Mouse (Mus musculus) ES-E14 (cell line): ENCODE results near the gene Alk. TPM values are rescaled to one million over a fixed set of nuclear protein-coding genes. Genes with fewer than 3 reads are reported as not detected.

Source experiments
- DNase-seq: peaks from one replicate; pipeline ENCODE4 v3.0.0-alpha.2; 2013; ENCODE audit warnings: low read depth, low spot score
- H3K27ac ChIP-seq: 2 replicates; pipeline ENCODE4 v1.5.1; 2012; ENCODE audit warnings: low read depth, mild to moderate bottlenecking, low read length, moderate library complexity, mixed read lengths; ENCODE audit not compliant: poor library complexity, insufficient read depth, severe bottlenecking
- H3K36me3 ChIP-seq: 2 replicates; pipeline ENCODE4 v1.6.1; 2012; ENCODE audit warnings: mild to moderate bottlenecking, low read length, moderate library complexity, mixed read lengths; ENCODE audit not compliant: control insufficient read depth, poor library complexity, insufficient read depth, severe bottlenecking
- H3K4me1 ChIP-seq, 2 experiments: fragments of 150-350 bp in 1 of 2; sonication (generic) in 1 of 2; 2 replicates each; pipeline ENCODE4 v1.6.1; 2012; ENCODE audit warnings: low read length in 2 of 2, mild to moderate bottlenecking in 1 of 2, mixed read lengths in 1 of 2; ENCODE audit not compliant: control insufficient read depth in 2 of 2, insufficient read depth in 2 of 2, poor library complexity in 1 of 2
- H3K4me3 ChIP-seq, 2 experiments: fragments of 150-350 bp in 1 of 2; sonication (generic) in 1 of 2; 2 replicates each; pipeline ENCODE4 v1.5.1; 2012; ENCODE audit warnings: low read length in 2 of 2, low read depth in 1 of 2, mild to moderate bottlenecking in 1 of 2, mixed read lengths in 1 of 2; ENCODE audit not compliant: insufficient read depth in 1 of 2, poor library complexity in 1 of 2, severe bottlenecking in 1 of 2
- H3K9ac ChIP-seq: 2 replicates; pipeline ENCODE4 v1.6.1; 2012; ENCODE audit warnings: low read depth, mild to moderate bottlenecking, low read length, mixed read lengths; ENCODE audit not compliant: poor library complexity, insufficient read depth, severe bottlenecking
- H3K9me3 ChIP-seq: fragments of 150-350 bp; sonication (generic); 2 replicates; pipeline ENCODE4 v1.6.1; 2012; ENCODE audit warnings: low read depth, mild to moderate bottlenecking, low read length; ENCODE audit not compliant: control insufficient read depth, insufficient read depth
- CHD2 ChIP-seq: IDR thresholded peaks from 2 replicates; pipeline ENCODE4 v1.6.1; 2014; ENCODE audit warnings: mild to moderate bottlenecking, low read depth, low read length, inconsistent platforms
- HCFC1 ChIP-seq: IDR thresholded peaks from 2 replicates; pipeline ENCODE4 v1.6.1; 2012; ENCODE audit warnings: low read length, inconsistent platforms, borderline replicate concordance; ENCODE audit not compliant: insufficient read depth
- MAFK ChIP-seq: IDR thresholded peaks from 2 replicates; pipeline ENCODE4 v1.6.1; 2014; ENCODE audit warnings: mild to moderate bottlenecking, low read depth, low read length, inconsistent platforms; ENCODE audit not compliant: insufficient read depth
- ZC3H11A ChIP-seq: IDR thresholded peaks from 2 replicates; pipeline ENCODE4 v1.6.1; 2012; ENCODE audit warnings: low read depth, mild to moderate bottlenecking, inconsistent platforms, low read length, borderline replicate concordance
- ZNF384 ChIP-seq: IDR thresholded peaks from 2 replicates; pipeline ENCODE4 v1.6.1; 2012; ENCODE audit warnings: low read depth, low read length, inconsistent platforms
- in situ Hi-C, 2 experiments: fragments of 600-800 bp; cut with MboI; formaldehyde crosslinking; loops; one replicate each; pipeline ENCODE4 v1.15.1; 2025; ENCODE audit warnings: low sequenced_read_pairs in 2 of 2, inconsistent platforms in 1 of 2; ENCODE audit not compliant: unreplicated experiment in 2 of 2
- total RNA-seq: library from RNA; depleted of rRNA; stranded (reverse); fragments of 300-350 nt; gene quantifications from 2 replicates; pipeline ENCODE4 v1.2.3, GENCODE M21; 2012

Gene Alk
- total RNA-seq, 1 experiment, result 0.58 TPM

- Histone ChIP-seq H3K36me3 (no peaks in the 10 kb centered on the region), H3K9me3 (no peaks in the 10 kb centered on the region), H3K9ac (no peak overlapping the region), H3K27ac (no peak overlapping the region), H3K4me1 (peaks cover 0 to 2% of the 10 kb centered on the region in 2 experiments; a peak in 1 of 4 replicates), H3K4me3 (no peak overlapping the region)
- TF ChIP-seq MAFK (no peak), CHD2 (no peak), ZC3H11A (no peak), ZNF384 (no peak), HCFC1 (no peak)
- in situ Hi-C loops, result no loop called here
- no peak for DNase-seq
Measured at GRCm38 (mm10) chr17:71988736-71989569, 615.5 kb downstream of the Alk start.

- DNase-seq, result no peak
- TF ChIP-seq CHD2, result no peak
- TF ChIP-seq HCFC1, result no peak
- TF ChIP-seq MAFK, result no peak
- no peak for TF ChIP-seq ZNF384
- TF ChIP-seq ZC3H11A, result no peak
- H3K4me1 ChIP-seq, result peaks cover 0 to 2% of the 10 kb centered on the region in 2 experiments; a peak in 1 of 4 replicates
- no peaks in the 10 kb centered on the region for H3K9me3 ChIP-seq
- H3K9ac ChIP-seq, result no peak overlapping the region
- H3K4me3 ChIP-seq, result no peak overlapping the region
- no peak overlapping the region for H3K27ac ChIP-seq
- no peaks in the 10 kb centered on the region for H3K36me3 ChIP-seq
- in situ Hi-C loops, result no loop called here
Measured at GRCm38 (mm10) chr17:71986998-71987397, 617.4 kb downstream of the Alk start.

- Histone ChIP-seq H3K9me3 (no peaks in the 10 kb centered on the region), H3K4me3 (no peak overlapping the region), H3K9ac (no peak overlapping the region), H3K27ac (no peak overlapping the region), H3K4me1 (peaks cover 0 to 2% of the 10 kb centered on the region in 2 experiments; a peak in 1 of 4 replicates), H3K36me3 (no peaks in the 10 kb centered on the region)
- DNase-seq, result no peak
- TF ChIP-seq ZC3H11A, result no peak
- TF ChIP-seq HCFC1, result no peak
- no peak for TF ChIP-seq CHD2
- no peak for TF ChIP-seq MAFK
- no peak for TF ChIP-seq ZNF384
- in situ Hi-C loops, result no loop called here
Measured at GRCm38 (mm10) chr17:71986456-71986855, 618.0 kb downstream of the Alk start.

GRCm38 (mm10) chr17:71981177-71981576 lies 623.2 kb downstream of the Alk start:
- Histone ChIP-seq H3K27ac (no peak overlapping the region), H3K9me3 (no peaks in the 10 kb centered on the region), H3K9ac (no peak overlapping the region), H3K4me3 (no peak overlapping the region), H3K4me1 (no peaks in the 10 kb centered on the region), H3K36me3 (no peaks in the 10 kb centered on the region)
- TF ChIP-seq CHD2, result no peak
- TF ChIP-seq HCFC1, result no peak
- no peak for TF ChIP-seq ZC3H11A
- no peak for TF ChIP-seq MAFK
- no peak for TF ChIP-seq ZNF384
- in situ Hi-C loops, result no loop called here
- no peak for DNase-seq
